Mouse (Mus musculus) megakaryocyte, embryonic 14.5 days (primary cell): Measurements from ENCODE around the gene Abhd2.

Experiments
- FLI1 ChIP-seq: IDR thresholded peaks from 2 replicates; pipeline ENCODE4 v1.6.1; 2012; ENCODE audit warnings: low read length, inconsistent platforms, mixed read lengths
- GATA1 ChIP-seq: IDR thresholded peaks from 3 replicates; pipeline ENCODE4 v1.6.1; 2012; ENCODE audit warnings: mixed read lengths, low read length, inconsistent platforms, borderline replicate concordance

DNA sequence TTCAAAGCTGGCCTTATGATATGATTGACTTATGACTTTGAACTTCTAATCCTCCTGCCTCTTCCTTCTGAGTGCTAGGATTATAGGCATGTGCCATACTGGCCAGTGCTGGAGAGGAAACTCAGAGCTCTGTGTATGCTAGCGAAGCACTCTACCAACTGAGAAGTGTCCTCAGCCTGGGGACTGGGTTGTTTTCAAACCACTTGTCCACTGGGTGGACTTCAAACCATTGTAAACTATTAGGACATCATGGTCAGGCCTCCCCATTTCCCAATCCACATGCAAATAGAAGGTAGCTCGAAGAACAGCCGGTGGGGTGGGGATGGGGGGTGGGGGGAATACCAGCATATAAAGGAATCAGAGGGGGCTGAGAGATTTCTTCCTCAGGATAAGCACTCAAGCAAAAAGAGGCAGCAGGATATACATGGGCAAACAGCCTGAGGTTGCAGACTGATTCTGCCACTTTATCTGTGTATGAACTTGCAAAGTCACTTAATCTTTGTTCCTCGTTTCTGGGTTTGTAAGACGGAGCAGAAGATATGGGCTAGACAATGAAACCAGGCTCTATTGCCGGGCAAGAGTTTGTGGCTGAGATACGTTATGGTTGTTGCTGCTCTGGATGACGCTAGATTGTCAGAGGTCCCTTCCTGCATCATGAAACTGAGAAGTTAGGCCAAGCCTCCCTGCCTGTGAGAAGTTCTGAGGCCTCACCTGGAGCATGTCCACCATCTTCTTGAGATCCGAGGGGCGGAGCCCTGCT is 103.7 kb downstream of the Abhd2 start:
- TF ChIP-seq GATA1: no peak
- TF ChIP-seq FLI1: no peak
